ENCODE assay signal across 15 mouse cellular contexts in genomic region chr11:88221929-88222475, GRCm38 (mm10).
"Had no signal": no experiment of that assay in that cellular context is flagged by ENCODE, and none has a peak within 500 bp of the region (broad histone marks: within the 10 kb centered on the region; RNA-seq: fewer than 3 reads in every experiment).

No protein-coding gene starts in this region.

- H3K27me3 ChIP-seq: lung, embryonic 15.5 days; midbrain, embryonic 13.5 days; midbrain, embryonic 15.5 days; neural tube, embryonic 12.5 days had no signal

- H3K9me3 ChIP-seq: lung, embryonic 15.5 days; megakaryocyte, embryonic 14.5 days; midbrain, embryonic 13.5 days; midbrain, embryonic 15.5 days; neural tube, embryonic 12.5 days had no signal

- H3K4me3 ChIP-seq: lung, embryonic 15.5 days; midbrain, embryonic 13.5 days; midbrain, embryonic 15.5 days; neural tube, embryonic 12.5 days had no signal

- ATAC-seq: lung, postnatal 0 days; midbrain, embryonic 13.5 days; midbrain, embryonic 15.5 days had no signal

- H3K27ac ChIP-seq: lung, embryonic 15.5 days; macrophage; midbrain, embryonic 13.5 days; midbrain, embryonic 15.5 days; neural tube, embryonic 12.5 days had no signal

- H3K4me1 ChIP-seq: lung, embryonic 15.5 days; midbrain, embryonic 13.5 days; midbrain, embryonic 15.5 days; neural tube, embryonic 12.5 days had no signal

- H3K4me2 ChIP-seq: lung, embryonic 15.5 days; midbrain, embryonic 11.5 days; midbrain, embryonic 13.5 days; midbrain, embryonic 15.5 days; neural tube, embryonic 12.5 days had no signal

- H3K36me3 ChIP-seq: lung, embryonic 15.5 days; midbrain, embryonic 13.5 days; midbrain, embryonic 15.5 days; neural tube, embryonic 12.5 days had no signal

- DNase-seq: lung, adult 2 months; lung, postnatal 14 days; lung, postnatal 36 days; right cerebral cortex, postnatal 14 days; thymus, adult 18-20 months; thymus, postnatal 14 days; thymus, postnatal 36 days had no signal

- H3K9ac ChIP-seq: lung, embryonic 15.5 days; midbrain, embryonic 13.5 days; midbrain, embryonic 15.5 days; neural tube, embryonic 12.5 days had no signal
